Mouse (Mus musculus): ENCODE measurements around the gene Olfr1381.
"Not testable (repeated sequence)": the region's sequence is repeated elsewhere in the genome, so short reads cannot be mapped to it uniquely, and the experiment has no call there.

Olfr1381 gene

GRCm38 (mm10) chr11:49543149-49543548 lies at the start of gene Olfr1381:
Gene Olfr1381 (plus strand): TSS chr11:49543449.
- in situ Hi-C loops (cut with MboI, MseI), result not testable (repeated sequence)

GRCm38 (mm10) chr11:49518086-49518485 lies 25.2 kb upstream of the Olfr1381 start:
- in situ Hi-C loops (cut with MboI, MseI), result no loop called here

DNA sequence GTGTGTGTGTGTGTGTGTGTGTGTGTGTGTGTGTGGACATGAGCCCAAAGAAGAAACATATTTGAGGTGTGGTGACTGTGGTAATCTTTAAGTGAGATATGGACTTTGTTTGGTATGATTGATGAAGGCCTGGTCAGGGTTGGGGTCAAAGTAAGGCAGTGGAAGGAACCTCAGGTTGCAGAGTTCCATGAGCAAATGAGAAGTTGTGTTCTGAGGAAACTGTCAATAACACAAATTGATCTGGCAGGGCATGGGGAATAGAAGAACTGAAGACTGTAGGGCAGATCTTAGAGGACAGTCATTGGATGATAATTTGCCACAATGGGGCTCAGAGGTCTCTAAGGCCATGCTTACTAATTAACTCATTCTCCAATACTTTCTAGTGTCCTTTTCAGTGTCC lies 23.9 kb upstream of the Olfr1381 start, which contains the start of gene Olfr1383:
Gene Olfr1383 (plus strand): TSS at position 301 of the 400 bp plus-strand sequence.
- in situ Hi-C loops (cut with MboI, MseI), result no loop called here

DNA sequence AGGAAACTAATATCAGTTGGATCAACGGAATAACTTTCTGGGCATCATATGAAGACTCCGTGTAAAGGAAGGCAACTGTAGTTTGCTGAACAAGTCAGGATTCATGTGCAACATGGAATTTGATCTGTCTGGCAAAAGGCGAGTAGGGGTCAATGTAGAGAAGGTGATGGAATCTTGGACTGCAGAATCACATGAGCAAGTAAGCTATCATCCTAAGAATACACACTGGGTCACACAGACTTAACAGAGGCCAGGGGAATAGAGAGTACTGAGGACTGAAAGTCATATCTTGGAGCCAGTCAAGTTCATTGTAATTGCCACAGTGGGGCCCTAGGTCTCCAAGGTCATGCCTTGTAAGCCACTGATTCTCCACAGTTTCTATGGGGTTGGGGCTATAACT lies 15.3 kb upstream of the Olfr1381 start, which contains the start of gene Olfr1382:
Gene Olfr1382 (plus strand): TSS at position 301 of the 400 bp plus-strand sequence.
- in situ Hi-C loops (cut with MboI, MseI), result no loop called here

- in situ Hi-C loops (cut with MboI, MseI), result no loop called here
These were observed 10.5 kb upstream of the Olfr1381 start for GRCm38 (mm10) chr11:49532761-49533160.

DNA sequence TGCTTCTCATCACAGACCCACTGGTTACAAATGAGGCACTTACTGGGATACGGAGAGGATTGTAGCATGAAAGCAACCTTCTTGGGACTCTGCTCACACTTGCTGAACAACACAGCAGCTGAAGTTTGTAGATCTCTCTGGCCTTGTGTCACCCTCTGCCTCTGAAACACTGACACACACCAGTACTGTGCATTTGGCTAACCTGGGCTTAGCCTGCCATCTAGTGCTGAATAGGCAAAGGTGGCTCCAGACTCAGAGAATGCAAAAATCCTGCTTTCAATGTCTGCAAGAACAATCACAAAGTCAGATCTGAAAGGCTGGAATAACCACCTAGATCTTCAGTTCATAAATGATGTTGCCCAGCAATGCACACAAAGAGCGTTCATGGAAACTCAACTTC lies 6.6 kb upstream of the Olfr1381 start:
- in situ Hi-C loops (cut with MboI, MseI), result not testable (repeated sequence)

GRCm38 (mm10) chr11:49554033-49554432 lies 10.8 kb downstream of the Olfr1381 start:
- in situ Hi-C loops (cut with MboI, MseI), result not testable (repeated sequence)

- in situ Hi-C loops (cut with MboI, MseI), result not testable (repeated sequence)
These were observed 13.3 kb downstream of the Olfr1381 start, which contains the start of gene Olfr1380 for GRCm38 (mm10) chr11:49556578-49556977. Gene Olfr1380 (plus strand): TSS chr11:49556878.

DNA sequence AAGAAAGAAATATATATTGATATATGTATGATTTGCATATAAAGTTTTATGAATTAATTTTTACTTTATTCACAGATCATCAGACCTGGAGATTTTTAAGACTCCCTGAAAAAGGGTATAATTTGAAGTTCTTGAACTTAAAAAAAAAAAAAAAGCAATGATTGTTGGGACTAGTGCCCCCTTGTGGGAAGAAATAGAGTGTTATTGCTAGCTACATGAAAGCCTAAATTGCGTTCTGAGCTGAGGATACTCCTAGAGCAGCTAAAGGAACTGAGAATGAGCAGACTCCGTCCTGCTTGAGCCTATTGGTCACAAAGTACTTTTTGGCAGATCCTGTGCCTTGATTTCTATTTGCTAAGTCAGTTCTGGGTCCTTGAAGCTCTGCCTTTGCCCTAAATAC lies 31.8 kb downstream of the Olfr1381 start:
- in situ Hi-C loops (cut with MboI, MseI), result not testable (repeated sequence)

DNA sequence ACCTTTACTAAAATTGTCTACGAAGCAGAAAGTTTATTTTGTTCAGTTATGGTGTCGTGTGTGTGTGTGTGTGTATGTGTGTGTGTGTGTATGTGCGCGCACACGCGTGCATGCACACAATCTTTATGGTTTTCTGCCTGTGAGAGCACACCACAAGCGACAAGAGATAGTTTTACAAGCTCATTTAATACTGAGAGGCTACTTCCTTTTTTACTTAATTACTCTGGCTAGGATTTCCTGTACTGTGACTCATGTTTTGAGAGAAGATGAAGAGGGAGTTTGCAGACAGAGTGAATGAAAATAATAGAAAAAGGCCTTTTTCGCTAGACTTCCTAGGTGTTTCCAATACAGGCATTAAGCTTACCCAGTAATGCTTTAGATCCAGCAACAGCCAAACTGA lies 37.2 kb downstream of the Olfr1381 start:
- in situ Hi-C loops (cut with MboI, MseI), result not testable (repeated sequence)

GRCm38 (mm10) chr11:49590213-49590612 lies 47.0 kb downstream of the Olfr1381 start:
- in situ Hi-C loops (cut with MboI, MseI), result loop anchor here in 1 of 2 experiments (5.0 kb wide), 1 partner anchor 1587 kb away; no protein-coding TSS in a partner anchor

DNA sequence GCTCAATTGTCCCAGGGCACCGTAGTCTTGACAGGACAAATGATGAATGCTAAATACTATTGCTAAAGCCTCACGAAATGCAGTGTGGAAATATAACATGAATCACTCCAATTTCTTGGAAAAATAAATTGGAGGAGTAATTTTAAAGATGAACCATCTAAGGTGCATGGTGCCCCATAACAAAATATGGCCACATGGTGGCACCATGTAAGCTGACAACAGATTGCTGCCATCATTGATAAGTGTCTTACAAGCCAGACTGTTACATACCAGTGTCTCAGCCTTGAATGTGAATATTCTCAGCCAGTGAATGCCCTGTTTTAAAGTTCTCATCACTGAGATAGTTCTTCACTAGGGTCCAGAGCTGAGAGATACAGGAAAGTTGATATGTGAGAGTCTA lies 53.9 kb downstream of the Olfr1381 start:
- in situ Hi-C loops (cut with MboI, MseI), result not testable (repeated sequence)

Measured in T-helper 17 cell (primary cell).